Mouse (Mus musculus) myocyte (in vitro differentiated cells): ENCODE measurements around the gene Rnaseh2a. TPM values are rescaled to one million over a fixed set of nuclear protein-coding genes. Genes with fewer than 3 reads are reported as not detected.

ENCODE experiments used
- H3K27me3 ChIP-seq: one replicate; pipeline ENCODE4 v1.6.1; 2011; ENCODE audit not compliant: control insufficient read depth, insufficient read depth, insufficient read length
- H3K36me3 ChIP-seq: one replicate; pipeline ENCODE4 v1.6.1; 2011; ENCODE audit not compliant: control insufficient read depth, insufficient read depth
- H3K4me2 ChIP-seq: one replicate; pipeline ENCODE4 v1.6.1; 2011; ENCODE audit warnings: low read depth, control low read depth
- H3K4me3 ChIP-seq: one replicate; pipeline ENCODE4 v1.5.1; 2011; ENCODE audit warnings: mild to moderate bottlenecking, control low read depth, moderate library complexity
- H3K79me2 ChIP-seq: one replicate; pipeline ENCODE4 v1.6.1; 2011; ENCODE audit not compliant: control insufficient read depth, insufficient read depth
- H3ac ChIP-seq: one replicate; pipeline ENCODE4 v1.6.1; 2011; ENCODE audit not compliant: control insufficient read depth, insufficient read length
- CEBPB ChIP-seq: IDR thresholded peaks from 2 replicates; pipeline ENCODE4 v1.6.1; 2011; ENCODE audit warnings: mild to moderate bottlenecking, moderate library complexity; ENCODE audit not compliant: poor library complexity, insufficient read depth, severe bottlenecking
- E2F4 ChIP-seq: IDR thresholded peaks from one replicate; pipeline ENCODE4 v1.6.1; 2011; ENCODE audit warnings: mild to moderate bottlenecking, control low read depth, moderate library complexity; ENCODE audit not compliant: insufficient read depth
- MAX ChIP-seq: IDR thresholded peaks from one replicate; pipeline ENCODE4 v1.6.1; 2011; ENCODE audit warnings: low read depth, mild to moderate bottlenecking, control low read depth
- MYOD1 ChIP-seq, 3 experiments: IDR thresholded peaks; one replicate each; pipeline ENCODE4 v1.6.1; 2011; ENCODE audit warnings: control low read depth in 2 of 3, low read depth in 2 of 3, mild to moderate bottlenecking in 2 of 3, moderate library complexity in 1 of 3; ENCODE audit not compliant: insufficient read length in 2 of 3, control insufficient read depth in 1 of 3
- MYOG ChIP-seq, 3 experiments: IDR thresholded peaks; one replicate each; pipeline ENCODE4 v1.6.1; 2011; ENCODE audit warnings: control low read depth in 2 of 3, low read depth in 2 of 3, mild to moderate bottlenecking in 2 of 3; ENCODE audit not compliant: insufficient read length in 2 of 3, control insufficient read depth in 1 of 3, insufficient read depth in 1 of 3
- POLR2A ChIP-seq: IDR thresholded peaks from one replicate; pipeline ENCODE4 v1.6.1; 2011; ENCODE audit warnings: low read depth, mild to moderate bottlenecking, control low read depth, moderate library complexity; ENCODE audit not compliant: insufficient read length
- POLR2AphosphoS2 ChIP-seq: IDR thresholded peaks from one replicate; pipeline ENCODE4 v1.6.1; 2011; ENCODE audit warnings: low read depth, control low read depth; ENCODE audit not compliant: insufficient read length
- REST ChIP-seq: IDR thresholded peaks from one replicate; pipeline ENCODE4 v1.6.1; 2011; ENCODE audit warnings: mild to moderate bottlenecking, control low read depth, moderate library complexity; ENCODE audit not compliant: insufficient read depth, insufficient read length
- SRF ChIP-seq: IDR thresholded peaks from one replicate; pipeline ENCODE4 v1.6.1; 2011; ENCODE audit warnings: low read depth; ENCODE audit not compliant: control insufficient read depth, insufficient read length
- TCF12 ChIP-seq: IDR thresholded peaks from one replicate; pipeline ENCODE4 v1.6.1; 2011; ENCODE audit warnings: mild to moderate bottlenecking, control low read depth; ENCODE audit not compliant: poor library complexity, insufficient read depth, severe bottlenecking
- TCF3 ChIP-seq: IDR thresholded peaks from one replicate; pipeline ENCODE4 v1.6.1; 2011; ENCODE audit warnings: low read depth, control low read depth; ENCODE audit not compliant: insufficient read length
- USF1 ChIP-seq: IDR thresholded peaks from one replicate; pipeline ENCODE4 v1.6.1; 2011; ENCODE audit warnings: low read depth, mild to moderate bottlenecking, control low read depth, moderate library complexity
- polyA plus RNA-seq: library from polyadenylated mRNA; unstranded; fragments of >200 nt; fragmentation: generic; extraction: Trizol; gene quantifications from one replicate; pipeline ENCODE4 v1.2.1, GENCODE M21; 2012; ENCODE audit warnings: missing spikeins

Rnaseh2a gene
- polyA plus RNA-seq, 1 experiment = 74.1 TPM

GRCm38 (mm10) chr8:84985049-84985683 is 15.6 kb upstream of the Rnaseh2a start:
- peak; percentile 57 for TF ChIP-seq CEBPB
- no peak for TF ChIP-seq TCF3
- TF ChIP-seq POLR2A = peak; percentile 2
- Histone ChIP-seq H3K36me3 (no peaks in the 10 kb centered on the region), H3K4me2 (peak overlapping the region; percentile 95)

GRCm38 (mm10) chr8:84984294-84985048 is 14.9 kb upstream of the Rnaseh2a start:
- Histone ChIP-seq H3K36me3 (no peaks in the 10 kb centered on the region), H3K27me3 (no peaks in the 10 kb centered on the region), H3K4me3 (peak overlapping the region; percentile 24), H3K4me2 (peak overlapping the region; percentile 95), H3ac (no peak overlapping the region), H3K79me2 (no peaks in the 10 kb centered on the region)
- no peak for TF ChIP-seq TCF12
- no peak for TF ChIP-seq REST
- TF ChIP-seq MAX = no peak
- TF ChIP-seq POLR2AphosphoS2 = peak; percentile 23
- no peak for TF ChIP-seq USF1
- peak; percentile 30 for TF ChIP-seq POLR2A

More at GRCm38 (mm10) chr8:84985049-84985683, 15.6 kb upstream of the Rnaseh2a start:
- H3ac ChIP-seq = peak overlapping the region; percentile 1
- H3K27me3 ChIP-seq = no peaks in the 10 kb centered on the region
- no peaks in the 10 kb centered on the region for H3K79me2 ChIP-seq
- H3K4me3 ChIP-seq = peak overlapping the region; percentile 24

- Histone ChIP-seq H3K79me2 (peaks cover 8% of the 10 kb centered on the region), H3K27me3 (no peaks in the 10 kb centered on the region), H3K4me3 (no peak overlapping the region), H3K36me3 (no peaks in the 10 kb centered on the region), H3ac (no peak overlapping the region), H3K4me2 (peak overlapping the region; percentile 62)
- TF ChIP-seq REST = no peak
- no peak for TF ChIP-seq TCF3
- TF ChIP-seq SRF = no peak
- no peak for TF ChIP-seq CEBPB
- no peak for TF ChIP-seq TCF12
- no peak for TF ChIP-seq USF1
- no peak for TF ChIP-seq E2F4
- no peak for TF ChIP-seq POLR2A
- no peak for TF ChIP-seq MYOD1 (IDR thresholded peaks at IDR 0.05; ENCODE audit: control insufficient read depth in 1 of 3, insufficient read length in 2 of 3, low read depth in 2 of 3)
- TF ChIP-seq MAX = no peak
- TF ChIP-seq POLR2AphosphoS2 = no peak
- TF ChIP-seq MYOG (IDR thresholded peaks at IDR 0.05; ENCODE audit: control insufficient read depth in 1 of 3, insufficient read depth in 1 of 3, insufficient read length in 2 of 3, low read depth in 2 of 3) = no peak
These were observed 13.0 kb upstream of the Rnaseh2a start for GRCm38 (mm10) chr8:84982499-84983011.

DNA sequence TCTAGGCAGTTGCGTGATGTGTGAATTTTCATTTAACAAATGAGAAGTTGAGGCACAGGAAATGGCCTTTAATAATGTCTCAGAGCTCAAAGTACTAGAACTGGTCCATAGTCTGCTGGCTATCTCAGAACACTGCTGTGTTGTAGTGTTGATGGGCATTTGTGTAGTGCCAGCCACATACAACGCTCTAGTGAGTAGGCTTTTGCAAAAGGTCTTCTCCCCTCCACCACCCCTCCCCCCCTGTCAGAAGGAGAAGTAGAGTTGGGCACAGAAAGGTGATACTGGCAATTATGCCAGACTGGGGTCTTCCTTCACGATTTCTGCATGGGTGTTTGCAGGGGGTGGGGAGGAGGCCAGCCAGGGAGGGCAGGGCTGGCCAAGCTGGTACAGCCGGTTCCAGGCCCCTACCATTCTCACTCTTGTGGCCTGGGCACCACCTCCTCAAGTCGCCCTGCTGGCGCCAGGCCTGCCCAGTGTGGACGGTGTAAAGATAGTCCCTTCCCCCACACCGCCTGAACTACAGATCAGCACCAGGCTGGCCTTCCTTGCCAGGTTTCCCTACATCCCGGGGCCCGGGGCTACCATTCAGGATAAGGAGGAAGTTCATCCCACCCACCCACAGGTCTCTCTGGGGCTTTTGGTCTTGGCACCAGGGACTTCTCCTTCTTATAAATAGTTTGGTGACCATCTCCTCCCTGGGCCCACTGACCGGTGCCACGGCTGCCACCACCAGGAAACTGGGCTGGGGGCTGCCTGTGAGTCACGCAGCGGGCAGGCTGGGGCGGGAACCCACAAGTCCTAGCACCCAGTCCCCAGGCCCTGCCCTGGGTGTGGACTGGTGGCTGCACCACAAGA is 12.3 kb upstream of the Rnaseh2a start:
- TF ChIP-seq TCF3 = no peak
- TF ChIP-seq MYOG (IDR thresholded peaks at IDR 0.05; ENCODE audit: control insufficient read depth in 1 of 3, insufficient read depth in 1 of 3, insufficient read length in 2 of 3, low read depth in 2 of 3) = peak in 1 of 3 experiments; percentile 59
- TF ChIP-seq POLR2AphosphoS2 = peak; percentile 59
- TF ChIP-seq MYOD1 (IDR thresholded peaks at IDR 0.05; ENCODE audit: control insufficient read depth in 1 of 3, insufficient read length in 2 of 3, low read depth in 2 of 3) = peak in 1 of 3 experiments; percentile 50
- TF ChIP-seq USF1 = no peak
- no peak for TF ChIP-seq SRF
- no peak for TF ChIP-seq E2F4
- no peak for TF ChIP-seq TCF12
- peak; percentile 11 for TF ChIP-seq POLR2A
- H3K4me2 ChIP-seq = peak overlapping the region; percentile 62
- no peaks in the 10 kb centered on the region for H3K36me3 ChIP-seq
- H3K4me3 ChIP-seq = no peak overlapping the region
- no peaks in the 10 kb centered on the region for H3K27me3 ChIP-seq
- H3ac ChIP-seq = no peak overlapping the region
- H3K79me2 ChIP-seq = peaks cover 15% of the 10 kb centered on the region
